Mouse (Mus musculus): Measurements from ENCODE around the gene Gdpgp1. TPM values are rescaled to one million over a fixed set of nuclear protein-coding genes. Genes with fewer than 3 reads are reported as not detected.

Gdpgp1 gene
- polyA plus RNA-seq, 1 experiment from 2014 or later, result 3.5 TPM

Other genes starting within 250 kb of the Gdpgp1 start
- 15.0 and 15.9 TPM in 2 replicates for gene Zfp710, start 208.1 kb upstream of the Gdpgp1 start, polyA plus RNA-seq (2015; fragmentation: Nextera tagmentation; extraction: Ambion mirVana)
- 619 and 631 TPM in 2 replicates for gene Idh2, start 117.5 kb upstream of the Gdpgp1 start, polyA plus RNA-seq (2015; fragmentation: Nextera tagmentation; extraction: Ambion mirVana)
- 14.1 and 15.6 TPM in 2 replicates for gene Sema4b, start 46.0 kb upstream of the Gdpgp1 start, polyA plus RNA-seq (2015; fragmentation: Nextera tagmentation; extraction: Ambion mirVana)
- gene Cib1, start 52 bp upstream of the Gdpgp1 start, polyA plus RNA-seq (2015; fragmentation: Nextera tagmentation; extraction: Ambion mirVana), result 61.9 and 70.1 TPM in 2 replicates
- gene Ttll13, start 13.5 kb downstream of the Gdpgp1 start, polyA plus RNA-seq (2015; fragmentation: Nextera tagmentation; extraction: Ambion mirVana), result 1.3 and 1.5 TPM in 2 replicates
- gene Ngrn, start 28.4 kb downstream of the Gdpgp1 start, polyA plus RNA-seq (2015; fragmentation: Nextera tagmentation; extraction: Ambion mirVana), result 49.3 and 50.8 TPM in 2 replicates
- gene Vps33b, start 36.8 kb downstream of the Gdpgp1 start, polyA plus RNA-seq (2015; fragmentation: Nextera tagmentation; extraction: Ambion mirVana), result 12.1 and 13.1 TPM in 2 replicates
- 109 and 123 TPM in 2 replicates for gene Prc1, start 61.6 kb downstream of the Gdpgp1 start, polyA plus RNA-seq (2015; fragmentation: Nextera tagmentation; extraction: Ambion mirVana)
- gene Rccd1, start 91.6 kb downstream of the Gdpgp1 start, polyA plus RNA-seq (2015; fragmentation: Nextera tagmentation; extraction: Ambion mirVana), result 12.3 and 12.4 TPM in 2 replicates
- 49.7 and 50.4 TPM in 2 replicates for gene Unc45a, start 108.1 kb downstream of the Gdpgp1 start, polyA plus RNA-seq (2015; fragmentation: Nextera tagmentation; extraction: Ambion mirVana)
- 21.5 and 23.5 TPM in 2 replicates for gene Hddc3, start 110.2 kb downstream of the Gdpgp1 start, polyA plus RNA-seq (2015; fragmentation: Nextera tagmentation; extraction: Ambion mirVana)
- gene Man2a2, start 138.5 kb downstream of the Gdpgp1 start, polyA plus RNA-seq (2015; fragmentation: Nextera tagmentation; extraction: Ambion mirVana), result 22.0 and 24.4 TPM in 2 replicates
- gene Fes, start 155.1 kb downstream of the Gdpgp1 start, polyA plus RNA-seq (2015; fragmentation: Nextera tagmentation; extraction: Ambion mirVana), result 11.5 and 14.3 TPM in 2 replicates
- gene Furin, start 172.6 kb downstream of the Gdpgp1 start, polyA plus RNA-seq (2015; fragmentation: Nextera tagmentation; extraction: Ambion mirVana), result 12.0 and 12.5 TPM in 2 replicates

Measured in limb, embryonic 13.5 days (tissue).